Mouse (Mus musculus): ENCODE data around the gene Tspan14. TPM values are rescaled to one million over a fixed set of nuclear protein-coding genes. Genes with fewer than 3 reads are reported as not detected.

The Tspan14 gene
- polyA plus RNA-seq, 1 experiment, result 4.9 TPM

GRCm38 (mm10) chr14:40992464-40992863 lies 25.9 kb upstream of the Tspan14 start:
- TF ChIP-seq GATA1 (IDR thresholded peaks at IDR 0.05; ENCODE audit: low read length), result peak; percentile 87

- TF ChIP-seq GATA1 (IDR thresholded peaks at IDR 0.05; ENCODE audit: low read length), result peak; percentile 82
These were observed 22.2 kb upstream of the Tspan14 start for GRCm38 (mm10) chr14:40988780-40989179.

GRCm38 (mm10) chr14:40987184-40987583 lies 20.6 kb upstream of the Tspan14 start:
- TF ChIP-seq GATA1 (IDR thresholded peaks at IDR 0.05; ENCODE audit: low read length), result no peak

- no peak for TF ChIP-seq GATA1 (IDR thresholded peaks at IDR 0.05; ENCODE audit: low read length)
These were observed 19.0 kb upstream of the Tspan14 start for GRCm38 (mm10) chr14:40985635-40986034.

GRCm38 (mm10) chr14:40979723-40980122 lies 13.1 kb upstream of the Tspan14 start:
- no peak for TF ChIP-seq GATA1 (IDR thresholded peaks at IDR 0.05; ENCODE audit: low read length)

- no peak for TF ChIP-seq GATA1 (IDR thresholded peaks at IDR 0.05; ENCODE audit: low read length)
These were observed 12.4 kb upstream of the Tspan14 start for GRCm38 (mm10) chr14:40979002-40979401.

GRCm38 (mm10) chr14:40975127-40975721 lies 8.6 kb upstream of the Tspan14 start:
- no peak for TF ChIP-seq GATA1 (IDR thresholded peaks at IDR 0.05; ENCODE audit: low read length)

GRCm38 (mm10) chr14:40968051-40968450 lies 1.4 kb upstream of the Tspan14 start:
- TF ChIP-seq GATA1 (IDR thresholded peaks at IDR 0.05; ENCODE audit: low read length), result no peak

GRCm38 (mm10) chr14:40967598-40967900 lies 942 bp upstream of the Tspan14 start:
- TF ChIP-seq GATA1 (IDR thresholded peaks at IDR 0.05; ENCODE audit: low read length), result no peak

- TF ChIP-seq GATA1 (IDR thresholded peaks at IDR 0.05; ENCODE audit: low read length), result no peak
These were observed 423 bp upstream of the Tspan14 start for GRCm38 (mm10) chr14:40966862-40967597.

- no peak for TF ChIP-seq GATA1 (IDR thresholded peaks at IDR 0.05; ENCODE audit: low read length)
These were observed 875 bp downstream of the Tspan14 start for GRCm38 (mm10) chr14:40965507-40966356.

GRCm38 (mm10) chr14:40964881-40965280 lies 1.7 kb downstream of the Tspan14 start:
- TF ChIP-seq GATA1 (IDR thresholded peaks at IDR 0.05; ENCODE audit: low read length), result no peak

- TF ChIP-seq GATA1 (IDR thresholded peaks at IDR 0.05; ENCODE audit: low read length), result no peak
These were observed 2.4 kb downstream of the Tspan14 start for GRCm38 (mm10) chr14:40964214-40964610.

- no peak for TF ChIP-seq GATA1 (IDR thresholded peaks at IDR 0.05; ENCODE audit: low read length)
These were observed 3.0 kb downstream of the Tspan14 start for GRCm38 (mm10) chr14:40963501-40964213.

- no peak for TF ChIP-seq GATA1 (IDR thresholded peaks at IDR 0.05; ENCODE audit: low read length)
These were observed 4.0 kb downstream of the Tspan14 start for GRCm38 (mm10) chr14:40962365-40963290.
